Mouse (Mus musculus): Measurements from ENCODE around the gene Syne2. TPM values are rescaled to one million over a fixed set of nuclear protein-coding genes. Genes with fewer than 3 reads are reported as not detected.
"Not testable (repeated sequence)": the region's sequence is repeated elsewhere in the genome, so short reads cannot be mapped to it uniquely, and the experiment has no call there.

The Syne2 gene
- 10 to 100 TPM; 18.3 to 20.9 TPM for total RNA-seq (2021)
- long read RNA-seq, experiment 1, partial matches to known transcripts, result 4 of 24 reads
- long read RNA-seq, experiment 1, other reads (novel, unspliced or antisense), result 20 of 24 reads
- long read RNA-seq, experiment 2, partial matches to known transcripts, result 5 of 31 reads
- long read RNA-seq, experiment 2, other reads (novel, unspliced or antisense), result 26 of 31 reads

GRCm38 (mm10) chr12:75817959-75818452, at the start of gene Syne2:
TSS of gene Syne2 (plus strand) at chr12:75818134.
- intact Hi-C loops (cut with DNase I; ENCODE audit: low total_unique reads), result no loop called here
- peak; percentile 81 for DNase-seq

- intact Hi-C loops (cut with DNase I; ENCODE audit: low total_unique reads), result no loop called here
Measured at GRCm38 (mm10) chr12:75771410-75771809, 46.5 kb upstream of the Syne2 start.

GRCm38 (mm10) chr12:75772424-75773034, 45.4 kb upstream of the Syne2 start:
- intact Hi-C loops (cut with DNase I; ENCODE audit: low total_unique reads), result no loop called here
- peak; percentile 49 for DNase-seq

More at GRCm38 (mm10) chr12:75771410-75771809, 46.5 kb upstream of the Syne2 start:
- no peak for DNase-seq

GRCm38 (mm10) chr12:75781445-75781844, 36.5 kb upstream of the Syne2 start:
- intact Hi-C loops (cut with DNase I; ENCODE audit: low total_unique reads), result loop anchor here (10.0 kb wide), 1 partner anchor 173 kb away; no protein-coding TSS in a partner anchor

GRCm38 (mm10) chr12:75781995-75782394, 35.9 kb upstream of the Syne2 start:
- no peak for DNase-seq
- intact Hi-C loops (cut with DNase I; ENCODE audit: low total_unique reads), result loop anchor here (10.0 kb wide), 1 partner anchor 173 kb away; no protein-coding TSS in a partner anchor

More at GRCm38 (mm10) chr12:75781445-75781844, 36.5 kb upstream of the Syne2 start:
- DNase-seq, result no peak

- intact Hi-C loops (cut with DNase I; ENCODE audit: low total_unique reads), result loop anchor here (10.0 kb wide), 1 partner anchor 170 kb away; no protein-coding TSS in a partner anchor
- DNase-seq, result no peak
Measured at GRCm38 (mm10) chr12:75784271-75784751, 33.6 kb upstream of the Syne2 start.

- intact Hi-C loops (cut with DNase I; ENCODE audit: low total_unique reads), result loop anchor here (5.0 to 10.0 kb wide), 2 partner anchors 168 to 411 kb away; no protein-coding TSS in a partner anchor
- DNase-seq, result not testable (repeated sequence)
Measured at GRCm38 (mm10) chr12:75786681-75787080, 31.3 kb upstream of the Syne2 start.

GRCm38 (mm10) chr12:75789451-75789850, 28.5 kb upstream of the Syne2 start:
- intact Hi-C loops (cut with DNase I; ENCODE audit: low total_unique reads), result loop anchor here (5.0 to 10.0 kb wide), 2 partner anchors 165 to 408 kb away; no protein-coding TSS in a partner anchor
- DNase-seq, result no peak

GRCm38 (mm10) chr12:75794527-75794926, 23.4 kb upstream of the Syne2 start:
- no peak for DNase-seq
- intact Hi-C loops (cut with DNase I; ENCODE audit: low total_unique reads), result loop anchor here (5.0 kb wide), 1 partner anchor 113 kb away; no protein-coding TSS in a partner anchor

GRCm38 (mm10) chr12:75796510-75796909, 21.4 kb upstream of the Syne2 start:
- intact Hi-C loops (cut with DNase I; ENCODE audit: low total_unique reads), result no loop called here
- DNase-seq, result no peak

- intact Hi-C loops (cut with DNase I; ENCODE audit: low total_unique reads), result no loop called here
- no peak for DNase-seq
Measured at GRCm38 (mm10) chr12:75806281-75806680, 11.7 kb upstream of the Syne2 start.

- DNase-seq, result no peak
- intact Hi-C loops (cut with DNase I; ENCODE audit: low total_unique reads), result no loop called here
Measured at GRCm38 (mm10) chr12:75813766-75814165, 4.2 kb upstream of the Syne2 start.

GRCm38 (mm10) chr12:75814551-75814950, 3.4 kb upstream of the Syne2 start:
- intact Hi-C loops (cut with DNase I; ENCODE audit: low total_unique reads), result no loop called here
- DNase-seq, result no peak

GRCm38 (mm10) chr12:75816981-75817856, 715 bp upstream of the Syne2 start:
- no peak for DNase-seq
- intact Hi-C loops (cut with DNase I; ENCODE audit: low total_unique reads), result no loop called here

GRCm38 (mm10) chr12:75818453-75819434, 810 bp downstream of the Syne2 start:
- intact Hi-C loops (cut with DNase I; ENCODE audit: low total_unique reads), result no loop called here
- peak; percentile 55 for DNase-seq

GRCm38 (mm10) chr12:75819481-75819880, 1.5 kb downstream of the Syne2 start:
- no peak for DNase-seq
- intact Hi-C loops (cut with DNase I; ENCODE audit: low total_unique reads), result no loop called here

- intact Hi-C loops (cut with DNase I; ENCODE audit: low total_unique reads), result no loop called here
- no peak for DNase-seq
Measured at GRCm38 (mm10) chr12:75820216-75820615, 2.3 kb downstream of the Syne2 start.

- peak; percentile 19 for DNase-seq
- intact Hi-C loops (cut with DNase I; ENCODE audit: low total_unique reads), result no loop called here
Measured at GRCm38 (mm10) chr12:75822122-75822521, 4.2 kb downstream of the Syne2 start.
